Mouse (Mus musculus) megakaryocyte, embryonic 14.5 days (primary cell): Measurements from ENCODE around the gene Vps13d.

Source experiments
- FLI1 ChIP-seq: IDR thresholded peaks from 2 replicates; pipeline ENCODE4 v1.6.1; 2012; ENCODE audit warnings: low read length, inconsistent platforms, mixed read lengths
- GATA1 ChIP-seq: IDR thresholded peaks from 3 replicates; pipeline ENCODE4 v1.6.1; 2012; ENCODE audit warnings: mixed read lengths, low read length, inconsistent platforms, borderline replicate concordance

DNA sequence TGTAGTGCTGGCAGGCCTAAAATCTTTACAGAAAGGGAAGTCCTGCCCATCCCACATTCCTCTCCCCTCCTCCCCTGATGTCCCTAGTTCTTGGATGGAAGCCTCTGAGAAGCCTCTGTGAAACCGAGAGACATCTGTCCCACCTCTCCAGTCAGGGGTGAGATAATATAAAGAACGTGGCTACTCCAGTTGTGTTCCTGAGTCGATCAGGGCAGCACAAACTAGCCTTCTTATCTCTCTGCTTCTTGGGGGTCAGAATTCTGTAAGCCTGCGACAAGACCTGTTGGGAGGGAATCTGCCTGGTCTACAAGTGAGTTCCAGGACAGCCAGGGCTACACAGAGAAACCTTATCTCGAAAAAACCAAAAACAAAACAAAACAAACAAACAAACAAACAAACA, 251.5 kb downstream of the Vps13d start:
- TF ChIP-seq GATA1, result no peak
- TF ChIP-seq FLI1, result no peak
